Mouse (Mus musculus): ENCODE measurements around the gene Catsper2.

DNA sequence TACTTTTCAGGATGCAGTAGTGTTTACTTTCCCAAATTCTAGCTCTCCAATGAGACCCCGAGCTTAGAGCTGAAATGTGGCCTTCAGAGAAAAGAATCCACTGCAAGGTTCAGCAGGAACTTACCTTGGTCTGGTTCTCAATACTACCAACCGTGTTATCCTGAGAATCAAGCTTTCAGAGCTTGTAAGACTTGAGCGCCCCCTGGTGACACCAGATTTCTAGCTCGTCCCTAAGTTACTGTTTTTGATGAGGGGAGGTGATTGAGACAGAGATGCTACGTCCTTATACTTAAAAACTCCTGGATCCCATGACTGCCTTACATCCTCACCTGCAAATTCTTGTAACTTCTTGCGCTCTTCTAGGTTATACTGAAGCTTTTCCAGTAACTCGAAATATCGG lies 17.0 kb downstream of the Catsper2 start:
- TF ChIP-seq CTCF (IDR thresholded peaks at IDR 0.05; ENCODE audit: extremely low read depth, insufficient read depth, insufficient read length, insufficient replicate concordance) (peak; percentile 47; the same call in 1 of the 2 replicates), POLR2A (IDR thresholded peaks at IDR 0.05; ENCODE audit: low read depth, low read length) (no peak)
